9 mouse cellular contexts compared by ENCODE assay signal in the genomic region with DNA sequence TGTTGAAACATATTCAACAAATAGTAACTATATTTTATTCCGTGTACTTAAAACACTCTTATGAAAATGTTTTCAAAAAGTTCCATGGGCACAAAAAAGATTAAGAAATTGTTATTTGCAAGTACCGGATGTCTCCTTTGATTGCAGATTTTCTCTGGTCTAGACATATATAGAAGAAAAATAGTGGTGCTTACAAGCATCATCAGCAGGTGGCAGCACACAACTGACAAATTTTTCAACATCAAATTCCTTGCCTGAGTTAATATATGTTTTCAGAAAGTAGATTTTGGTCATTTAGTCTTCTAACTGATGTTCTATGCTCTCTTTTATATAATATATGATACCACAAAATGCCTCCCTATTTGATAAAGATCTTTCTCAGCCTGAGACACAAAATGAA. TPM values are rescaled to one million over a fixed set of nuclear protein-coding genes. Genes with fewer than 3 reads are reported as not detected.
DNase-seq lines count a peak whose midpoint lies in the region; ATAC-seq lines count a peak whose summit lies in the region.
"Had no signal": no experiment of that assay in that cellular context is flagged by ENCODE, and none has a peak within 500 bp of the region (broad histone marks: within the 10 kb centered on the region; RNA-seq: fewer than 3 reads in every experiment).

No protein-coding gene starts in this region.

- no peak overlapping the region for H3K9ac ChIP-seq in heart, embryonic 11.5 days (ENCODE audit: low read depth, low read length)
- H3K9ac ChIP-seq: heart, embryonic 15.5 days had no signal

- no peaks in the 10 kb centered on the region for H3K9me3 ChIP-seq in heart, embryonic 11.5 days (replicated peaks; ENCODE audit: control insufficient read depth, low read length)
- H3K9me3 ChIP-seq: heart, embryonic 15.5 days had no signal

- ATAC-seq in heart, embryonic 11.5 days (replicated peaks; ENCODE audit: insufficient number of reproducible peaks, low FRiP score, low TSS enrichment): no peak

- DNase-seq in heart, adult 18-20 months: peak; percentile 7 to 64
- peak; percentile 21 to 35 for DNase-seq in urinary bladder, postnatal 36 days (ENCODE audit: low spot score in 2 of 2)
- no peak for DNase-seq in urinary bladder, postnatal 25 days (ENCODE audit: low spot score)
- DNase-seq in cerebellum, postnatal 36 days: peak; percentile 66 to 82
- peak; percentile 22 to 69 for DNase-seq in kidney, postnatal 36 days
- peak; percentile 48 for DNase-seq in lung, postnatal 10 days
- peak; percentile 52 for DNase-seq in thymus, postnatal 14 days

- H3K27me3 ChIP-seq in heart, embryonic 11.5 days (ENCODE audit: control insufficient read depth, insufficient read depth, low read length): no peaks in the 10 kb centered on the region
- H3K27me3 ChIP-seq: heart, embryonic 15.5 days had no signal

- H3K4me1 ChIP-seq in heart, embryonic 11.5 days (ENCODE audit: control insufficient read depth, insufficient read depth, low read length): no peaks in the 10 kb centered on the region
- H3K4me1 ChIP-seq: heart, embryonic 15.5 days had no signal

- H3K27ac ChIP-seq in heart, embryonic 11.5 days (ENCODE audit: low read depth, low read length): no peak overlapping the region
- H3K27ac ChIP-seq: heart, embryonic 15.5 days had no signal

- WGBS in heart, embryonic 11.5 days (ENCODE audit: insufficient replicate concordance): 20% methylated on average over 2 of the region's 2 CpGs

- no peaks in the 10 kb centered on the region for H3K36me3 ChIP-seq in heart, embryonic 11.5 days (ENCODE audit: control insufficient read depth, insufficient read depth, low read length)
- H3K36me3 ChIP-seq: heart, embryonic 15.5 days had no signal

- no peak overlapping the region for H3K4me2 ChIP-seq in heart, embryonic 11.5 days
- H3K4me2 ChIP-seq: heart, embryonic 15.5 days had no signal

- no peak overlapping the region for H3K4me3 ChIP-seq in heart, embryonic 11.5 days (ENCODE audit: low read depth, low read length)
- H3K4me3 ChIP-seq: heart, embryonic 15.5 days had no signal

RNA-seq across cellular contexts. Expression of a gene that starts 41.0 kb away (rescaled TPM):
- total RNA-seq in heart, adult 18-20 months (2021): 10 to 100 TPM; 10.7 to 11.3 TPM
- polyA plus RNA-seq in heart, embryonic 11.5 days (2014; fragmentation: Nextera tagmentation; extraction: Ambion mirVana): 22.2 and 23.9 TPM in 2 replicates
